Mouse (Mus musculus) mammary gland, adult 2 months (tissue): ENCODE data around the gene 6030468B19Rik. TPM values are rescaled to one million over a fixed set of nuclear protein-coding genes. Genes with fewer than 3 reads are reported as not detected.

Experiments used
- polyA plus RNA-seq: library from polyadenylated mRNA; depleted of rRNA; stranded (reverse); fragments of >200 nt; gene quantifications from 2 replicates; pipeline ENCODE4 v1.2.3, GENCODE M21; 2012; ENCODE audit warnings: low replicate concordance; rRNA removed

6030468B19Rik gene
- polyA plus RNA-seq, result 0.76 and 3.2 TPM in 2 replicates

DNA sequence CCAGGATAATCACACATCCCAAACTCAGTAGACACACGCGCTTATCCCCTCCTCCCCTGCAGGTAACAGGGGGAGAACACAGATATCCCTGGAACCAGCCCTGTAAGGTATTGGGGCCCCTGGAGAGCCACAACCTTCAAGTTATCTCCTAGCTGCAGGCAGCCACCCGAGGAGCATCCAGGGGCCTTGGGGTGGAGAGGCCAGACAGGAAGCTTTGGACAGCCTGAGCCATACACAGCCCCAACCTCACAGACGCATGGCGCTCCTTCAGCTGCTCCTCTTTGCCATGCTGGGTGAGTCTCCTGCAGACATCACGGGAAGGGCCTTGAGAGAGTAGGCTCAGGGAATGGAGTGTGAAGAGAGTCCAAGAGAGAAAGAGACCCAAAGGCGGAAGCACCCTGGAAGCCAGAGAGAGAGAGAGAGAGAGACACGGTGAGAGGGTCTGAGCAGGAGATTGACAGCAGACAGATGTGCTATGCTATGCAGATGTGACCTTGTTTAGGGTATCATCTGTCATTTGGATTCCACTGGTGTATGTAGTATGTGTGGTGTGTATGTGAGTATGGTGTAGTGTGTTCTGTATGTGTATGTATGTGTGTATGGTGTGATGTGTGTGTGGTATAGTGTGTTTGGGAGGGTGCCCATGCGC, at the start of gene 6030468B19Rik:
Gene 6030468B19Rik (plus strand): TSS at position 150 of the 649 bp plus-strand sequence.

DNA sequence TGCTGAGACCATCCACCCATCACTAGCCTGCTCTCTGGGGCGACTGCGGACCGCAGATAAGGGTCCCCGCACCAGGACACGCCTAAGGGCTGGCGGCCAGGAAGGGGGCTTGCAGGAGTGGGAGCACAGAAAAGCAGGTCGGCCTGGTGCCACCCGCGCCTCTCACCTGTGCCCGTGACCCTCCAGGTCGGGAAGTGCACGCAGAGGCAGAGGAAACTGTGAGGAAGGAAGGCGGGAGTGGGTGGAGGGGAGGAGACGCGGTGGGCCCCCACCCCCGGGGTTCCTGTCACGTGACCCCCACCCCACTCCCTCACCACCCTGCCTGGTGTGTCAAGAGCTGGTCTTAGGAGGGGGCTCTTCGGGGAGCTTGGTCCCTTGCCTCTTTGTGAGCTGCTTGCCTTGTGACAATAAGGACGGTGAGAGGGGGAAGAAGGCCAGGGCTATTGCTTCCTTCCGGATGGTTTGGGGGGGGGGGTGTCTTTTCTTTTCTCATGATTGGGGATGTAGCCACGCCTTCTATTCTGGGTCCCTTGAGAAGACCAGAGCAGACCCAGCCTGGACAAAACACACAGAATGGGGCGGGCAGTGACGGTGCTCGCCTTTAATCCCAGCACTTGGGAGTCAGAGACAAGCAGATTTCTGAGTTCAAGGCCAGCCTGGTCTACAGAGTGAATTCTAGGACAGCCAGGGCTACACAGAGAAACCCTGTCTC, 15.3 kb upstream of the 6030468B19Rik start, which contains the start of the genes Tmc8 and Tmc6:
Gene Tmc8 (plus strand): TSS at position 84 of the 712 bp plus-strand sequence.
Gene Tmc6 (minus strand): TSS at position 206 of the 712 bp plus-strand sequence.

DNA sequence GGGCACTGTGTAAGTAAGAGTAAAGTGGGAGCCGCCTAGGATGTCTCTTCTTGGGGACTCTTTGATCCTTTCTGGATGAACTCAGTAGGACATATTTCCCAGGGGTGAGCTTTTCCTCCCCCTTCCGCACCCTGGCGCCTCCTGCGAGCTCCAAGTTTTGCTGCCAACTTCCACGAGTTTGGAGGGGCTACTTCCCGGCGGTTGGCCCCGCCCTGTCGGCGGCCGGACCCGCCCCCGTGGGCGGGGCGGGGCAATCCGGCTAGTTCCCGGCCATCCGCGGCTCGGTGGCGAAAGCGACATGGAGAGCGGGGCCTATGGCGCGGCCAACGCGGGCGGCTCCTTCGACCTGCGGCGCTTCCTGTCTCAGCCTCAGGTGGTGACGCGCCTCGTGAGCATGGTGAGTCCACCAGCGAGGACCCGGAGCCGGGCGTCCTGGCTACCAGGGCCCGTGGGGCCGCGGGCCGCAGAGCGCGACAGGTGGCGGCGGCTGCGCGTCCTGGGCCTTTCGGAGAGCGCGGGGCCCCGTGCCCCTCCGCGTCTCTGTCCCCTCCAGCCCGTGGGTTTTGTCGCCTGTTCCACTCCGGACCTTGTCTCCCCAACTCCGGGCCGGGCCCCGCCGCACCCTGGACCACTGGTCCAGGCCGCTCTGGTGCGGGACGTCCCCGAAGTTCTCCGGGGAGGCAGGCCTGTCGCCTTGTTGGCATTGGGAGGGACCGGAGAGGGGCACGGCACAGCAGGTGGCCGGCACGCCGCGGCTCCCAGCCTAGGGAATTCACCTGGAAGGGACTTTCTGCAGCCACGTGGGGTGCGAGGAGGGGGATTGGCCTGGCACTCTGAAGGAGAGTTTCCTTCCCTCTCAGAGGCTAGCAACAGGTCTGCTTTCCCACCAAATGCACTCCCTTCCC, 12.2 kb downstream of the 6030468B19Rik start, which contains the start of the genes Gm20708 and Syngr2:
Gene Gm20708 (plus strand): TSS at position 262 of the 905 bp plus-strand sequence.
Gene Syngr2 (plus strand): TSS at position 262 of the 905 bp plus-strand sequence.

DNA sequence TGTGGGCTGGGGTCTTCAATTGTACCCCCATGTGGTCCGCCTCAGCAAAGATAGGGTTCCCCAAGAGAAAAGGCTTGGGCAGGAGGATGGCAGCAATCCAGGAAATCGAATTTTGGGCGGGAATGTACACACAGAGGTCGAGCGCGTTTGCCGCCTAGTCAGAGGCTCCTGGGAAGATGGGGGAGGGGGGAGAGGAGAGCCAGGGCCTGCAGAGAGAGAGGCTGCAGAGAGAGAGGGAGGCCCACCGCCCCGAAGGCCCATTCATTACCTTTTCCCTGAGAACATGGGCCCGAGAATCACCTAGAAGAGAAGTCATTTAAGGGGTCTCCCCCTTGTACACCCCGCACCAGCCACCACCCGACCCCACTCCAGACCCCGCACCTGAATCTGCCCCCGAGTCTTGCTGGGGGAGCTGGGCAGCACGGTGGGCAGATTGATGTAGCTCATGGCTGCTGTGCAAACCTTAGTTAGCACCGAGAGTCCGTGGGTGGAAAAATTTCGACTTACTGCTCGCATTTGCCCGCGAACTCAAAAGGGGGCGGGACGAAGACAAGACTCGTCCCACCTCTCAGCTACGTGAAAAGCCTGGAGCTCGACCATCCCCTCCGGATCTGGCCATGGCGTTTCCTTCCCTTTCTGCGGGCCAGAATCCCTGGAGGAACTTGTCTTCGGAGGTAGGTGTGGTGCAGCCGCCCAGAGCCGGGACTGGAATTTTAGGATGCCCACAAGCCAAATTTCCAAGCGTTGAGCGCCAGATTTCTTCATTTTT, 28.1 kb downstream of the 6030468B19Rik start, which contains the start of the genes Afmid and Tk1:
Gene Afmid (plus strand): TSS at position 592 of the 769 bp plus-strand sequence.
Gene Tk1 (minus strand): TSS at position 760 of the 769 bp plus-strand sequence.

DNA sequence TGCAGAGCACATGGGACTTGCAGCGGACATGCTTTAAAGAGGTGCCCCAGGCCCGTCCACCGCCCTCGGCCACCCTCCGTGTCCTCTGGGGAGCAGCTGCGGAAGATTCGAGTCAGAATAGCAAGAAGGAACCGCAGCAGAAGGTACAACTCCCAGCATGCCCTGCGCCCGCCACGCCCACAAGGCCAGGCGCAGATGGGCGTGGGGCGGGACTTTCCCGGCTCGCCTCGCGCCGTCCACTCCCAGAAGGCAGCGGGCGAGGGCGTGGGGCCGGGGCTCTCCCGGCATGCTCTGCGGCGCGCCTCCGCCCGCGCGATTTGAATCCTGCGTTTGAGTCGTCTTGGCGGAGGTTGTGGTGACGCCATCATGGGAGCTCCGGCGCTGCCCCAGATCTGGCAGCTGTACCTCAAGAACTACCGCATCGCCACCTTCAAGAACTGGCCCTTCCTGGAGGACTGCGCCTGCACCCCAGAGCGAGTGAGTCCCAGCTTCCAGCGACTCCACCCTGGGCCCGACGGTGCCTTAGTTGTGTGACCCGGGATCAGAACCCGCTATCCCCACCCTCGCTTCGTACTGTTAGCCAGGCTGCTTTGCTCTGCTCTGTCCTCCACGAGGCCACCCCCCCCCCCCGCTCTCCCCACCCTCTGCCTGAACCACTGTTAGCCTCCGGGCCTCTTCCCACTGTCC, 51.7 kb downstream of the 6030468B19Rik start, which contains the start of gene Birc5:
Gene Birc5 (plus strand): TSS at position 267 of the 687 bp plus-strand sequence.

Other genes with a start within 250 kb of the 6030468B19Rik start
- gene Tnrc6c, start 143.4 kb upstream of the 6030468B19Rik start, polyA plus RNA-seq, result 27.9 and 32.2 TPM in 2 replicates
- gene Tmc8, start 15.6 kb upstream of the 6030468B19Rik start, polyA plus RNA-seq, result 37.4 and 85.1 TPM in 2 replicates
- 57.7 and 79.2 TPM in 2 replicates for gene Tmc6, start 15.5 kb upstream of the 6030468B19Rik start, polyA plus RNA-seq
- 0.08 and 0.09 TPM in 2 replicates for gene Gm20708, start 12.0 kb downstream of the 6030468B19Rik start, polyA plus RNA-seq
- gene Syngr2, start 12.0 kb downstream of the 6030468B19Rik start, polyA plus RNA-seq, result 250 and 297 TPM in 2 replicates
- 11.2 and 12.3 TPM in 2 replicates for gene Afmid, start 28.3 kb downstream of the 6030468B19Rik start, polyA plus RNA-seq
- 11.9 and 18.8 TPM in 2 replicates for gene Tk1, start 28.4 kb downstream of the 6030468B19Rik start, polyA plus RNA-seq
- gene Birc5, start 51.6 kb downstream of the 6030468B19Rik start, polyA plus RNA-seq, result 1.5 and 2.9 TPM in 2 replicates
- not detected in 2 replicates for gene Tmem235, start 63.1 kb downstream of the 6030468B19Rik start, polyA plus RNA-seq
- gene Tha1, start 75.8 kb downstream of the 6030468B19Rik start, polyA plus RNA-seq, result 16.7 and 26.3 TPM in 2 replicates
- 21.3 and 54.9 TPM in 2 replicates for gene Socs3, start 172.4 kb downstream of the 6030468B19Rik start, polyA plus RNA-seq
- 40.8 and 52.1 TPM in 2 replicates for gene Pgs1, start 188.6 kb downstream of the 6030468B19Rik start, polyA plus RNA-seq